Mouse (Mus musculus): ENCODE measurements around the gene Zfp335. TPM values are rescaled to one million over a fixed set of nuclear protein-coding genes. Genes with fewer than 3 reads are reported as not detected.

The Zfp335 gene
- polyA plus RNA-seq, 2 experiments = 4.0 to 8.8 TPM

DNA sequence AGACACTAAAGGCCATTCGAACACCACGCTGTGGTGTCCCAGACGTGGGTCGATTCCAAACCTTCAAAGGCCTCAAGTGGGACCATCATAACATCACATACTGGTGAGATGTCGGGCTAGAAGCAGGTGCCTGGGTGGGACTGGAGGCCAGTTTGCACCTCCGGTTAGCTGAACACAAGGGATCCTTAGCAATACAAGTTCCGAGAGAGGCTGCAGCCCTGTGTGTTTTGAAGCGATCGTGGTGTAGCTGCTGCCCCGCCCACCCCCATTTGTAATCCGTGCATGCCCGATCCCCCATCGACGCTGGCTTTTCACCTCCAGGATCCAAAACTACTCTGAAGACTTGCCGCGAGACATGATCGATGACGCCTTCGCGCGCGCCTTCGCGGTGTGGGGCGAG lies 37.4 kb upstream of the Zfp335 start:
- TF ChIP-seq EP300 (IDR thresholded peaks at IDR 0.05; ENCODE audit: low read depth) = no peak
- no peak for TF ChIP-seq CTCF (IDR thresholded peaks at IDR 0.05; ENCODE audit: low read depth)
- Histone ChIP-seq H3K9me3 (ENCODE audit: control insufficient read depth, low read length) (no peaks in the 10 kb centered on the region), H3K27ac (no peak overlapping the region), H3K4me2 (ENCODE audit: low read depth) (no peak overlapping the region), H3K9ac (replicated peaks) (no peak overlapping the region), H3K4me1 (replicated peaks; ENCODE audit: control insufficient read depth in 2 of 2, insufficient read depth in 2 of 2, low read length in 1 of 2) (no peaks in the 10 kb centered on the region), H3K27me3 (ENCODE audit: control insufficient read depth, insufficient read depth, low read length) (peaks cover 44% of the 10 kb centered on the region), H3K36me3 (replicated peaks; ENCODE audit: control insufficient read depth, insufficient read depth, low read depth) (no peaks in the 10 kb centered on the region), H3K4me3 (ENCODE audit: insufficient read depth in 1 of 2, low read depth in 2 of 2, low read length in 2 of 2) (no peak overlapping the region)
- no peak for DNase-seq (ENCODE audit: low read depth in 3 of 3, low spot score in 3 of 3)
- WGBS (ENCODE audit: insufficient replicate concordance) = 8% methylated on average over 25 of the region's 25 CpGs
- ATAC-seq (ENCODE audit: insufficient read depth) = no peak

DNA sequence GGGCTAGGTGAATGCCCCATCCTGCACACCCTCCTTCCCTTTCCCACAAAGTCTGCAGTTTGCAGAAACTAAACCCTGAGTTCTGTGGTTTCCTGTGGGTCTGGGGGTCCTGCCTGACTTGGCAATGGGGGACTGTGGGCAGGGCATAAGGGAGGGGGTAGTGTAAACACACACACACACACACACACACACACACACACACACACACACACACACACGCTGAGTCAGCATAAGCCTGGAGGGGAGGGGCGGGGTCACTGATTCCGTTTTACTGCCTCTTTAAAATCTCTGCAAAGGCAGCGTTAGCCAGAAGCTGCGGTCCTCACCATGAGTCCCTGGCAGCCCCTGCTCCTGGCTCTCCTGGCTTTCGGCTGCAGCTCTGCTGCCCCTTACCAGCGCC lies 36.4 kb upstream of the Zfp335 start:
- no peak overlapping the region for H3K4me3 ChIP-seq (ENCODE audit: insufficient read depth in 1 of 2, low read depth in 2 of 2, low read length in 2 of 2)
- no peak overlapping the region for H3K27ac ChIP-seq
- no peak for ATAC-seq (ENCODE audit: insufficient read depth)
- no peak for DNase-seq (ENCODE audit: low read depth in 3 of 3, low spot score in 3 of 3)
- H3K9ac ChIP-seq (replicated peaks) = no peak overlapping the region
- no peak overlapping the region for H3K4me2 ChIP-seq (ENCODE audit: low read depth)
- H3K36me3 ChIP-seq (replicated peaks; ENCODE audit: control insufficient read depth, insufficient read depth, low read depth) = no peaks in the 10 kb centered on the region
- no peaks in the 10 kb centered on the region for H3K9me3 ChIP-seq (ENCODE audit: control insufficient read depth, low read length)
- peaks cover 44% of the 10 kb centered on the region for H3K27me3 ChIP-seq (ENCODE audit: control insufficient read depth, insufficient read depth, low read length)
- WGBS (ENCODE audit: insufficient replicate concordance) = 6% methylated on average over 7 of the region's 7 CpGs
- no peaks in the 10 kb centered on the region for H3K4me1 ChIP-seq (replicated peaks; ENCODE audit: control insufficient read depth in 2 of 2, insufficient read depth in 2 of 2, low read length in 1 of 2)
- TF ChIP-seq EP300 (IDR thresholded peaks at IDR 0.05; ENCODE audit: low read depth) (no peak), CTCF (IDR thresholded peaks at IDR 0.05; ENCODE audit: low read depth) (no peak)

DNA sequence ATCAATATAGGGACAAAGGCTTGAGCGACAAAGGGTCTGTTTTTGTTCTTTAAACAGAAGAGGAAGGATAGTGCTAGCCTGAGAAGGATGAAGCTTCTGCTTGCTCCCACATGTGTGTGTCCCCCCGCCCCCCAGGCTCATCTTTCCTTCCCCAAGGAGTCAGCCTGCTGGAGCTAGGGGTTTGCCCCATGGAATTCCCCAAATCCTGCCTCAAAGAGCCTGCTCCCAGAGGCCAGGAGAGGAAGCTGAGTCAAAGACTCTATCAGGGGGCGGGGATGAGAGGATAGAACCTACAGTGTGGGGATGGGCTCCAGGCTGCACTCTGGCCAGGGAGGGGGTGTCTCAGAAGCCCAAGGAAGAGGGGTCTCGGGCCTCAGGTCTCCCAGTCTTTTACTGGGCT lies 35.9 kb upstream of the Zfp335 start:
- no peak overlapping the region for H3K27ac ChIP-seq
- H3K4me1 ChIP-seq (replicated peaks; ENCODE audit: control insufficient read depth in 2 of 2, insufficient read depth in 2 of 2, low read length in 1 of 2) = peaks cover 0 to 2% of the 10 kb centered on the region in 2 experiments; a peak in 1 of 4 replicates
- H3K9ac ChIP-seq (replicated peaks) = no peak overlapping the region
- ATAC-seq (ENCODE audit: insufficient read depth) (no peak), DNase-seq (ENCODE audit: low read depth in 3 of 3, low spot score in 3 of 3) (no peak)
- 9% methylated on average over 4 of the region's 4 CpGs for WGBS (ENCODE audit: insufficient replicate concordance)
- no peak overlapping the region for H3K4me3 ChIP-seq (ENCODE audit: insufficient read depth in 1 of 2, low read depth in 2 of 2, low read length in 2 of 2)
- H3K4me2 ChIP-seq (ENCODE audit: low read depth) = no peak overlapping the region
- H3K36me3 ChIP-seq (replicated peaks; ENCODE audit: control insufficient read depth, insufficient read depth, low read depth) = no peaks in the 10 kb centered on the region
- no peaks in the 10 kb centered on the region for H3K9me3 ChIP-seq (ENCODE audit: control insufficient read depth, low read length)
- H3K27me3 ChIP-seq (ENCODE audit: control insufficient read depth, insufficient read depth, low read length) = peaks cover 44% of the 10 kb centered on the region
- no peak for TF ChIP-seq CTCF (IDR thresholded peaks at IDR 0.05; ENCODE audit: low read depth)
- no peak for TF ChIP-seq EP300 (IDR thresholded peaks at IDR 0.05; ENCODE audit: low read depth)

DNA sequence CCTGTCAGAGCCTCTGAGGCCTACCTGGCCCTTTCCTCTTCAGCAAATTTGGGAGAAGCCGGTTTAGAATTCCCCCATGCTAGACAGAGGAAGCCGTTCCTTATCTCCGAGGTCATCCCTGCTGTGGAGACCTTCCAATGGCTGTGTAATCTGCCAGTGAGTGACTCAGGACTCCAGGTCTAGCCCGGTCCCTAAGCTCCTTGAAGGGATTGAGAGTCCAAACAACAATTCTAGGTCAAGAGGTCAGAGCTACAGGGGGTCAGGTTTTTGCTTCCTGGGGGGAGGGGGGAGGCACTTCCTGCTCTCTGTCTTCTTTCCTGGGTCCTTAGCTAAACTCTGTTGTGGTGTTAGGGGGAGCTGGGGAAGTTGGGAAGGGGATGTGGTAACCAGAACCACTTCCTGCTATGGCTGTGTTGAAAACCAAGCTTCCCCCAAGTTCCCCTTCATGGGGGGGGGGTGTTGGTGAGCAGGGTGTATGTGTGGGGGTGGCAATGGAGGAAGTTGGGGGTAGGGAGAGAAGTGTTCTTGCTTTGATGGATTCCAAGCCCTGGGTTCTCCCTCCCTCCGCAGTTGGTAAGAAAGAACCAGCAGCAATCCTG lies 31.2 kb upstream of the Zfp335 start:
- H3K27me3 ChIP-seq (ENCODE audit: control insufficient read depth, insufficient read depth, low read length) = peaks cover 38% of the 10 kb centered on the region
- no peak overlapping the region for H3K4me2 ChIP-seq (ENCODE audit: low read depth)
- DNase-seq (ENCODE audit: low read depth in 3 of 3, low spot score in 3 of 3) = no peak
- no peak overlapping the region for H3K27ac ChIP-seq
- no peaks in the 10 kb centered on the region for H3K36me3 ChIP-seq (replicated peaks; ENCODE audit: control insufficient read depth, insufficient read depth, low read depth)
- peaks cover 0 to 5% of the 10 kb centered on the region in 2 experiments; a peak in 1 of 4 replicates for H3K4me1 ChIP-seq (replicated peaks; ENCODE audit: control insufficient read depth in 2 of 2, insufficient read depth in 2 of 2, low read length in 1 of 2)
- TF ChIP-seq CTCF (IDR thresholded peaks at IDR 0.05; ENCODE audit: low read depth) (no peak), EP300 (IDR thresholded peaks at IDR 0.05; ENCODE audit: low read depth) (no peak)
- no peak overlapping the region for H3K4me3 ChIP-seq (ENCODE audit: insufficient read depth in 1 of 2, low read depth in 2 of 2, low read length in 2 of 2)
- WGBS (ENCODE audit: insufficient replicate concordance) = 1% methylated on average over 5 of the region's 5 CpGs
- H3K9me3 ChIP-seq (ENCODE audit: control insufficient read depth, low read length) = no peaks in the 10 kb centered on the region
- no peak overlapping the region for H3K9ac ChIP-seq (replicated peaks)
- ATAC-seq (ENCODE audit: insufficient read depth) = peak; percentile 15; the same call in 1 of the 2 replicates

DNA sequence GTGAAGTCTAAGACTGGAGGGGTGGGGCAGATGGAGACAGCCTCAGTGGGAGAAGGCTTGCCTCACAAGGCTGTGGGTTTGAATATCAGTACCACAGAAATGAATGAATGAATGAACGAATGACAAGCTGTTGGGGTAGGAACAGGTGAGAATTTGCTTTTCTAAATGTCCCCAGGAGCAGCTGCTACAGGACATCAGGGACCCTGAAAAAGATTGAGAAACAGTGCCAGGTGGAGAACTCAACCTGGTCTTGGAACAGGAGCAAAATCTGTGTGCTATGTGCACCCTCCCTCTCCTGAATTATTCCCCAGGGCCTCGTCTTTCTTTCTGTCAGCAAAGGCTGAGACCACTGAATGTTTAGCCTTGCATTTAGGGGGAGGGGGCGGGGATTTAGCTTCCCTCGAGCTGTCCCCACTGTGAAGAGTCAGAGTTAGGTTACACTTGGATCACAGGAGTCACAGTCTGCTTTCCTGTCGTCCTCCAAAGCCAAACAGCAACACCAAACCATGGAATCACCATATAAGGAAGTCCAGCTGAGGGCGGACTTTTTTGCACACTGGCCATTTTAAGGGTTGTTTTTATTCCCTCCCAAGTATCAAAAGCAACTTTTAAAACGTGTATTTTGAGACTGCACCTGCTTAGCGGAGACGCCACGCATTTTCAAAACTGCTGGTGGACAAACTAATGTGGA lies 28.7 kb upstream of the Zfp335 start, which contains the start of gene Mmp9:
Mmp9 (plus strand) TSS at position 641 of the 691 bp plus-strand sequence.
- Histone ChIP-seq H3K27me3 (ENCODE audit: control insufficient read depth, insufficient read depth, low read length) (peaks cover 35% of the 10 kb centered on the region), H3K9ac (replicated peaks) (no peak within 1 kb of the TSS), H3K4me3 (ENCODE audit: insufficient read depth in 1 of 2, low read depth in 2 of 2, low read length in 2 of 2) (no peak within 1 kb of the TSS), H3K4me1 (replicated peaks; ENCODE audit: control insufficient read depth in 2 of 2, insufficient read depth in 2 of 2, low read length in 1 of 2) (peaks cover 0 to 5% of the 10 kb centered on the region in 2 experiments; a peak in 1 of 4 replicates), H3K36me3 (replicated peaks; ENCODE audit: control insufficient read depth, insufficient read depth, low read depth) (no peaks in the 10 kb centered on the region), H3K27ac (no peak within 1 kb of the TSS), H3K9me3 (ENCODE audit: control insufficient read depth, low read length) (no peaks in the 10 kb centered on the region), H3K4me2 (ENCODE audit: low read depth) (no peak within 1 kb of the TSS)
- no peak for TF ChIP-seq EP300 (IDR thresholded peaks at IDR 0.05; ENCODE audit: low read depth)
- no peak for ATAC-seq (ENCODE audit: insufficient read depth)
- WGBS (ENCODE audit: insufficient replicate concordance) = 18% methylated on average over 10 of the region's 10 CpGs
- no peak for DNase-seq (ENCODE audit: low read depth in 3 of 3, low spot score in 3 of 3)

Measured in liver, embryonic 14.5 days (tissue).